Mouse (Mus musculus): ENCODE measurements around the gene Dmrt3. TPM values are rescaled to one million over a fixed set of nuclear protein-coding genes. Genes with fewer than 3 reads are reported as not detected.

Dmrt3 gene
- total RNA-seq (2023): not detected

GRCm38 (mm10) chr19:25610015-25610410, at the start of gene Dmrt3:
Gene Dmrt3, plus strand, starts transcription at chr19:25610301.

GRCm38 (mm10) chr19:25672101-25672950, 62.2 kb downstream of the Dmrt3 start, which contains the start of gene Dmrt2:
Gene Dmrt2, plus strand, starts transcription at chr19:25672411.

Other genes with a start within 250 kb of the Dmrt3 start
- not detected for gene Dmrt1, start 104.7 kb upstream of the Dmrt3 start, total RNA-seq (2023)
- not detected for gene Dmrt2, start 62.1 kb downstream of the Dmrt3 start, total RNA-seq (2023)

Measured in neutrophil, adult 59 days (primary cell).